Mouse (Mus musculus) monocyte, adult 59 days (primary cell): Measurements from ENCODE around the gene Jmjd1c. TPM values are rescaled to one million over a fixed set of nuclear protein-coding genes. Genes with fewer than 3 reads are reported as not detected.

Experiments used
- total RNA-seq, 2 experiments: library from RNA; stranded (reverse); gene quantifications; one replicate each; pipeline ENCODE4 v1.2.4; 2023

Gene Jmjd1c
- 100 to 1,000 TPM; 195 to 212 TPM for total RNA-seq

DNA sequence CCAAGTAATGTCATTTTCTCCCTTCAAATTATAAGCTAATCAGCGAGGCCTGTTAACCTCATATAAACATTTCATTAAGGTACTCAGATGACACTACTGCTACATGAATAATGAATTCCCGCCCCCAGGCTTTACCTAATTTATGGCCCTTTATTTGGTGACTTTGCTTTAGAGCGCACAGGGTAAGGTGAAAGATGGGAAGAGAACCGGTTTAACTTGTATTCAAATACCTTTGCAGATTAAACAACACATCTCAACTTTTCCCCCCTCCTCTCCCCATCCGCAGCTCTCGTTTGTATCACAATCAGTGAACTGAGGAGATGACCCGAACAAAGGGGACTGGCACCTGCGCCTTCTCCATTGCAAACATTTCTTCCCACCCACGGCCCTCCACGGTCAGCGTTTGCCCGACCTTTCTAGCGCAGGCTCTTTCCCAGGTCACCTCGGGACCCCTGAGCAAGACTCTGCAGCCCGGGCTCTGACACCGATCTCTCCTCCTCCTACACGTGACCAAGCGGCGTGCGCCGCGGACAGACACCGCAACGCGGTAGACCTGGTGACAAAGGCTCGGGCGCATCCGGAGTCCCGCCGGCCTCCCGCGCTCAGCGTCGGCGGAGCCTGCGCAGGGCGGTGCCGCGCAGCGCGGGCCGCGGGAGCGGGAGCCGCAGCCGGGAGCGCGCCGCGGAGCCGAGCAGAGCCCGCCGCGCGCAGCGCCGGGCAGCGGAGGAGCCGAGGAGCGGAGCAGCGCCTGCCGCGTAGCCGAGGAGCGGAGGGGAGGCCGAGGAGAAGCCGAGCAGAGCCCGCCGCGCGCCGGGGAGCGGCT is at the start of gene Jmjd1c:
Gene Jmjd1c (plus strand): TSS at position 328 of the 823 bp plus-strand sequence.

DNA sequence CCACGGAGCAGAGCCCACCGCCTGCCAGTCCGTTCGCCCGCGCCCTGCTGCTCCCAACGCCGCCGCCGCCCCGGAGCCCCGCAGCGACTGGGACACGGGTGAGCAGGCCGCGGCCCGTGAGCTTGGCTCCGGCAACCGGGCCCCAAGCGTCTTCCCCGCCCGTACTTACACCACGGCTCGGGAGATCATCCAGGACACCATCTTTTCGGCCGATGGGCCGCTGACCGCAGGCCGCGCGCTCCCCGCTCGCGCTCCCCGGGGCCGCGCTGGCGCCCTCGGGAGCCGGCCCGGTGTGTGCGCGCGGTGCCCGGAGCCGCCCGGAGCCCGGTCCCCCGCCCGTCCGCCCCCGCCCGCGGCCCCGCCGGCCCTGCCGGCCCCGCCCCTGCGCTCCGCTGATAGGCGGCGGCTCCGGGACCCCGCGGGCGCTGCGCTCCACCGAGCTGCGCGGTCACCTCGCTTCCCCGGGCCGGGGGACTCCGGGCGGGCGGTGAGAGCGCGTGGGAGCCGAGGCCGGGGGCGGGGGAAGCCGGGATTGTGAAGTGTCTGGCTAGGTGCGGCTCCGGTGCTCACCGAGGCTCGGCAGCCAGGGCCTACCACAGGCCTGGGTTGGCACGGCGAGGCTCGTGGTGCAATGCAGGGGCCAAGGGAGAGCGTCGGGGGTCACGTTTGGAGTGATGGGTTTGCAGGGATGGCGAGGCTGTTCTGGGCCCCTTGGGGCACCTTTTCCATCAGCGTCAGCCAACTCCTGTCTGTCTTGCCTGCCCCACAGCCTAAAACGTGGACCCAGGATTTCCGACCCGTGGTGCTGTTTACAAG is 904 bp downstream of the Jmjd1c start, which contains the start of gene Reep3:
Gene Reep3 (minus strand): TSS at position 325 of the 816 bp plus-strand sequence.

DNA sequence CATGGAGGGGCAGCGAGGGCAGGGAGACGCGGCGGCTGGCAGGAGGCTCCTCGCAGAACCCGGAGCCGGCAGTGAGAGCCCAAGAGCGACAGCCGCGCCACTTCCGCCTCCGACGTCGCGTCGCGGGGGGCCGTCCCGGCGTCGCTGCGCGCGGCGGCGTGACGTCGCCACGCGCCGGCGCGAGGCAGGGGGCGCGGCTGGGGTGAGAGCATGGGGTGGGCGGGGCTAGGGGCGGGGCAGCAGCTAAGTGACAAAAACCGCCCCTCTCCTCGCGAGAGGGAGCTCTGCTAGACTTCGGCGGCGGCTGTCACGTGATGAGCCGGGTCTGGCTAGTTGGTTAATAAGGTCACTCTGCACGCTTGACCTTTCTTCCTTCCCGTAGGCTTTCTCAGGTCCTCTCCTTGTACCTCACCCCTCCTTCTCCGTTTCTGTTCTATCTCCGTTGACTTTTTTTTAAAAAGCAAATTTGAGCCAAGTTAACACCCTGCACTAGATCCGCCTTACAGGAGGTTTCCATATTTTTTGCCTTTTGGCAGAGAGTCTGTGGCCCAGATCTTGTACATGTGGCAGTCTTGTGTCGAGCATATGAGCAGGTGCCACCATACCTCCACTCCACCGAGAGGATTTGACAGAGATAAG is 189.4 kb downstream of the Jmjd1c start, which contains the start of gene Nrbf2:
Gene Nrbf2 (minus strand): TSS at position 130 of the 639 bp plus-strand sequence.

Other genes with a start within 250 kb of the Jmjd1c start
- 10 to 100 TPM; 65.4 to 71.1 TPM for gene Reep3, start 820 bp downstream of the Jmjd1c start, total RNA-seq
- gene Nrbf2, start 189.2 kb downstream of the Jmjd1c start, total RNA-seq, result 10 to 100 TPM; 19.8 to 21.3 TPM